Mouse (Mus musculus): Measurements from ENCODE around the gene Micall1. TPM values are rescaled to one million over a fixed set of nuclear protein-coding genes. Genes with fewer than 3 reads are reported as not detected.

Micall1 gene
- total RNA-seq, 2 experiments from 2014 or later, result 6.1 to 6.3 TPM

GRCm38 (mm10) chr15:79096556-79096955, 12.1 kb upstream of the Micall1 start:
- ATAC-seq (ENCODE audit: poor library complexity, severe bottlenecking), result no peak

- no peak for ATAC-seq (ENCODE audit: poor library complexity, severe bottlenecking)
Measured at GRCm38 (mm10) chr15:79097135-79097534, 11.6 kb upstream of the Micall1 start.

- no peak for ATAC-seq (ENCODE audit: poor library complexity, severe bottlenecking)
Measured at GRCm38 (mm10) chr15:79097611-79098025, 11.1 kb upstream of the Micall1 start.

- ATAC-seq (ENCODE audit: poor library complexity, severe bottlenecking), result no peak
Measured at GRCm38 (mm10) chr15:79098220-79098619, 10.5 kb upstream of the Micall1 start.

- ATAC-seq (ENCODE audit: poor library complexity, severe bottlenecking), result no peak
Measured at GRCm38 (mm10) chr15:79098868-79099267, 9.8 kb upstream of the Micall1 start.

- no peak for ATAC-seq (ENCODE audit: poor library complexity, severe bottlenecking)
Measured at GRCm38 (mm10) chr15:79099456-79099855, 9.2 kb upstream of the Micall1 start.

- no peak for ATAC-seq (ENCODE audit: poor library complexity, severe bottlenecking)
Measured at GRCm38 (mm10) chr15:79100391-79100790, 8.3 kb upstream of the Micall1 start.

GRCm38 (mm10) chr15:79101531-79101930, 7.2 kb upstream of the Micall1 start:
- no peak for ATAC-seq (ENCODE audit: poor library complexity, severe bottlenecking)

GRCm38 (mm10) chr15:79103264-79103663, 5.4 kb upstream of the Micall1 start:
- no peak for ATAC-seq (ENCODE audit: poor library complexity, severe bottlenecking)

GRCm38 (mm10) chr15:79105804-79106203, 2.9 kb upstream of the Micall1 start:
- no peak for ATAC-seq (ENCODE audit: poor library complexity, severe bottlenecking)

GRCm38 (mm10) chr15:79107966-79108365, 732 bp upstream of the Micall1 start:
- no peak for ATAC-seq (ENCODE audit: poor library complexity, severe bottlenecking)

GRCm38 (mm10) chr15:79109321-79109934, 730 bp downstream of the Micall1 start:
- peak; percentile 41 for ATAC-seq (ENCODE audit: poor library complexity, severe bottlenecking)

- ATAC-seq (ENCODE audit: poor library complexity, severe bottlenecking), result peak; percentile 56
Measured at GRCm38 (mm10) chr15:79110031-79110430, 1.3 kb downstream of the Micall1 start.

GRCm38 (mm10) chr15:79110528-79110927, 1.8 kb downstream of the Micall1 start:
- no peak for ATAC-seq (ENCODE audit: poor library complexity, severe bottlenecking)

GRCm38 (mm10) chr15:79111774-79112173, 3.1 kb downstream of the Micall1 start:
- no peak for ATAC-seq (ENCODE audit: poor library complexity, severe bottlenecking)

- no peak for ATAC-seq (ENCODE audit: poor library complexity, severe bottlenecking)
Measured at GRCm38 (mm10) chr15:79115276-79115675, 6.6 kb downstream of the Micall1 start.

- ATAC-seq (ENCODE audit: poor library complexity, severe bottlenecking), result no peak
Measured at GRCm38 (mm10) chr15:79119491-79119890, 10.8 kb downstream of the Micall1 start.

GRCm38 (mm10) chr15:79122119-79122518, 13.4 kb downstream of the Micall1 start:
- no peak for ATAC-seq (ENCODE audit: poor library complexity, severe bottlenecking)

- no peak for ATAC-seq (ENCODE audit: poor library complexity, severe bottlenecking)
Measured at GRCm38 (mm10) chr15:79122546-79122945, 13.8 kb downstream of the Micall1 start.

- ATAC-seq (ENCODE audit: poor library complexity, severe bottlenecking), result no peak
Measured at GRCm38 (mm10) chr15:79123751-79124150, 15.1 kb downstream of the Micall1 start.

GRCm38 (mm10) chr15:79124331-79124875, 15.7 kb downstream of the Micall1 start:
- ATAC-seq (ENCODE audit: poor library complexity, severe bottlenecking), result no peak

GRCm38 (mm10) chr15:79126217-79126932, 17.7 kb downstream of the Micall1 start:
- ATAC-seq (ENCODE audit: poor library complexity, severe bottlenecking), result no peak
